Mouse (Mus musculus) urinary bladder, postnatal 25 days (tissue): ENCODE measurements around the gene Ap5z1.

Experiments
- DNase-seq: peaks from one replicate; pipeline ENCODE4 v3.0.0; 2022; ENCODE audit warnings: low spot score

The Ap5z1 gene

DNA sequence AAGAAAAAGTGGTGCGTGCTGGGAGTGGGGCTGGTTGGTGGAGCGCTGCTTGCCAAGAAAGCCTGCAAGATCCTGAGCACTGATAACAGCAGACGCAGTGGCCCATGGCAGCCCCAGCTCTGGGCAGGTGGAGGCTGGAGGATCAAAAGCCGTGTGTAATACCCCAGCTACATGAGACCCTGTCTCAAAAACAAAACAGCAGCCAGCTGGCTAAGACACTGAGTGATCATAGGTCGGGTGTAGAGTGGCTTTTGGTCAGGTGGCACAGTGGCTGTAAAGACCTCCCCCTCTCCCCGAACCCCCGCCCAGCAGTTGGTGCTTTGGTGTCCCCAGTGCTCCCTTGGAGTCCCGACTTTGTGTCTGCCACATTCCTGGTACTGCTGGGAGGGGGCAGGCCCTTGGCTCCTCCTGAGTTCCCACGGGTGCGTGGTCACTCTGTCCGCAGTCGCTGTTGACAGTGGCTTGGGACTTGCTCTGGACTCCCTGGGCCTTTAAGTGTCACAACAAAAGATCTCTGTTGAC, 23.8 kb upstream of the Ap5z1 start:
- no peak for DNase-seq

DNA sequence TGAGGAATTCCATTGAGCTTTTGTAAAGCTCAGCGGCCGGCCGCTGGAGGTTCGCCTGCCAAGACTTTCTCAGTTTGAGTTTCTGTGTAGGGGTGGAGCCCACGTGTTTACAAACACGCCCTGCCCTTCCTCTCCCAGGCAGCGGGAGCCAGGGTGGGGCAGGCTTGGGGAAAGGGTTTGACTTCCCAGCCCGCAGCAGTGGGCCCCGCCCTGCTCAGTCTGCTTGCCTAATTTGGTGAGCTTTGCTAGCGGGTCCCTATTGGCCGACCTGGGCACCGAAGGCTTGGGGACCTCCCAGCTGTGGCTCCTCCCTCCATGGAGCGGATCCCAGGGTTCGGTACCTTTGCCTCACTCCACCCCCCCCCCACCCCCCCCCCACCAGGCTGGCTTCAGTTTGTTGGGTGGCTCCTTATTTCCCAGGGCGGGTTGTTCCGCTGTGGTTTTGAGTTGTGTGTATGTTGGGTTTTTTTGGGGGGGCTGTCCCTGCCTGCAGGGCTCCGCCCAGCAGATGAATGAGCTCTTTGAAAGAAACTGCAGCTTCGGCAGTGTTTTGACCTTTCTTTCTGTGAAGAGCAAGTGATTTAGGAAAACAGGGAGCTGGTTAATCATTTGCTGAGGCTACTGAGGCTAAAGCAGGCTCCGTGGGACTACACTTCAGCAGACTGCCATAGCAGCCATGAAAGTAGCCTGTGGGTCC, 23.1 kb upstream of the Ap5z1 start:
- DNase-seq = peak; percentile 80

GRCm38 (mm10) chr5:142441332-142442044, 22.3 kb upstream of the Ap5z1 start:
- no peak for DNase-seq

DNA sequence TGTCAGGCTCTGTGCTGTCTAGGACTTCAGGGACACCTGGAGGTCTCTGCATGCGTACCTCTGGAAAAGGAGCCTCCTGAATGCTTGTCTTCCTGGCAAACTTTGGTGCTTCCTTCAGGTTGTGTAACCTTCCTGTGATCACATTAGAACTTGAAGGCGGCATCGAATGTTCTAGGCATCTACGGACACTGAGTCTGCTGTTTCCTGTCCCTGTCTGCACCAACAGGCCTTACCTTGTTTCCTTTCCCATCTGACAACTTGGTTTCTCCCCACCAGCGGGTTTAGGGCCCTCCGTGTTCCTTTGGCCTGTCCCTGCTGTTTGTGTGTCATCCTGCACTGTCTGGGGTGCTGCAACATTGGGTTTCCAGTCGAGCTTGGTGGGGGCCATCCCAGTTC, 21.7 kb upstream of the Ap5z1 start:
- no peak for DNase-seq

DNA sequence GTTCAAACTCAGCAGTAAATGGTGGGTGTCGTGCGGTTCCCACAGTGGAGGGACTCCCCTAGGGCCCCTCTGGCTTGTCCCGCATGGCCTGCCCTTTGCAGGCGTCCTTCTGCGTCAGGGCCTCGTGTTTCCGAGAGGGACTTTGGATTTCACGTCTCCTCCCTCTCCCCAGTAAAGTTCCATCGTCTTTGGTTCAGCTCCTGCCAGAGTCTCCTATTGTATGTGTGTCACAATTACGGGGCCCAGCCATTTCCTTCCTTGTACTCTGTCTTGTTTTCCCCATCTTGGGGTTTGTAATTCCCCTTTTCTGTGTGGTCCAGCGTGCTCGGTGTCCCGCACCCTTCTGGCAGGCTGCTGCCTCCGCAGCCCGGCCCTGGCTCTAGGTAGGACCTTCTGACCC, 20.2 kb upstream of the Ap5z1 start:
- DNase-seq = no peak

DNA sequence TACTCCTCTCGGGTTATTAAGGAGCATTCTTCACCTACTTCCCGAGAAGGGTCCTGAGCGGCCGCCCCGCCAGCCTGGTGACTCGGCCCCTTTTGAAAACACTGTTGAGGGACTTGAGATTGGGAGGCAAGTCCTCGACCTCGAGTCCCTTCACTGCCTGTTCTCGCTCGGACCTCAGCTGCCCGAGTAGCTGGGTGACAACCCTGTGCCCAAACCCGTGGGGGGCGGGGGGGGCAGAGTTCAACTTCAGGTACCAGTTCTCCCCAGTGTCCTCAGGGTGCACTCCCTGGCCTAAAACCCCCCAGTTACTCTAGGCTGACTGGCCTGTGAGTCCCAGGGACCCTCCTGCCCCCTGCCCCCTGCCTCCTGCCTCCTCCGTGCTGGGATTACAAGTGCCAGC, 19.8 kb upstream of the Ap5z1 start:
- no peak for DNase-seq

GRCm38 (mm10) chr5:142444791-142445531, 18.8 kb upstream of the Ap5z1 start:
- no peak for DNase-seq

DNA sequence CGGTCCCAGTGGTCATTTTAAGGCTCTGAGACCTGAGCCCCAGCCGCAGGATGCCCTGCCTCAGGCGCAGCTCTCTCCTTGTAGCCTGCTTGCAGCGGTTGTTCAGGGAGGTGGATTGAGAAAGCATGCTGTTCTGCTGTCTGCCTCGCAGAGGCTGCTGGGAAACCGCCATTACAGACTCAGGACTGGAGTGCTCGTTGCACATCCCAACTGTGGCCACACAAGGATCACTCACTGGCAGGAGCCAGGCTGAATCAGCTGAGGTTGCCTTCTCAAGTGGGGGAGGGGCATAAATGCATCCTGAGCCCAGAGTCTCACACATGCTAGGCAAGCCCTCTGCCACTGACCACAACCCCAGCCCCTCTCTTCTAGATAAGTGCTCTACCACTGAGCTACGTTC, 18.0 kb upstream of the Ap5z1 start:
- no peak for DNase-seq

GRCm38 (mm10) chr5:142448076-142448475, 15.7 kb upstream of the Ap5z1 start:
- DNase-seq = peak; percentile 87

- DNase-seq = no peak
Measured at GRCm38 (mm10) chr5:142448623-142449022, 15.1 kb upstream of the Ap5z1 start.

DNA sequence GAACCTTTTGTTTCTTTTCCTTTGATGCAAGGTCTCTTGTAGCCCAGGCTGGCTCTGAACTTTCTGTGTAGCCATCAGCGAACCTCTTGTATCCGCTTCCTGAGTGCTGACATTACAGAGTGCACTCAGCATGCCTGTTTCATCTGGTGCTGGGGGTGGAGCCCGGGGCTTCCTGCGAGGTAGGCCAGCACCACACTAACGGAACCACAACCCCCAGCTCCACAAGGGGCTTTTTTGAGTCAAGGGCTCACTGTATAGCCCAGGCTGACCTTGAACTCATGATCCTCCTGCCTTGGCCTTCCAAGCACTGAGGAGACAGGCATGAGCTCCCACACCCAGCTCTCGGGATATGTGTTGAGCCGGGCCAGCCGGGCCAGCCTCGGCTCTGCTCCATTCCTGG, 12.9 kb upstream of the Ap5z1 start:
- no peak for DNase-seq

GRCm38 (mm10) chr5:142451759-142452158, 12.0 kb upstream of the Ap5z1 start:
- no peak for DNase-seq

DNA sequence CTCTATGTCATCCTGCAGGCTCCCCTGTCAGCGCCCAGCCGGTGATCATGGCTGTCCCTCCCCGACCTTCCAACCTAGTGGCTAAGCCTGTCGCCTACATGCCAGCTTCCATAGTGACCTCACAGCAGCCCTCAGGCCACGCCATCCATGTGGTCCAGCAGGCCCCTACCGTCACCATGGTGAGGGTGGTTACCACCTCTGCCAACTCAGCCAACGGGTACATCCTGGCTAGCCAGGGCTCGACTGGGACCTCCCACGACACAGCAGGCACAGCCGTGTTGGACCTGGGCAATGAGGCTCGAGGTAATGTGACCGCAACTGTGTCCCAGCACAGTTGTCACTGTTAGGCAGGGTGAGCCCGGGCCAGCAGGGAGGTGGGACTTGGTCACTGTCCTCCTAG, 10.0 kb upstream of the Ap5z1 start:
- no peak for DNase-seq

DNA sequence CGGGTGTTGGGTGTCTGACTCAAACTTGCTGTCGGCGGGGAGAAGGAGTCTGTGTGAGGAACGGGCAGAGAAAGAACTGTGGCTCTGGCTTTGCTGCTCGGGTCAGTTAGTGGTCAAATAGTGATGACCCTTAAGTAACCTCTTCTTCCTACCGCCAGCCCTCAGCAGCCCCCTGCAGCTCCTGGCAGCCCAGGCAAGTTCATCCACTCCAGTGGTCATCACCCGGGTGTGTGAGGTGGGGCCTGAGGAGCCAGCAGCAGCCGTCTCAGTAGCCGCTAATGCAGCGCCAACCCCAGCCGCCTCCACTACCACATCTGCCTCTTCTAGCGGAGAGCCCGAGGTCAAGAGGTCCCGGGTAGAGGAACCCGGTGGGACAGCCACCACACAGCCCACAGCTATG, 7.4 kb upstream of the Ap5z1 start:
- DNase-seq = no peak

- no peak for DNase-seq
Measured at GRCm38 (mm10) chr5:142457345-142457744, 6.4 kb upstream of the Ap5z1 start.

DNA sequence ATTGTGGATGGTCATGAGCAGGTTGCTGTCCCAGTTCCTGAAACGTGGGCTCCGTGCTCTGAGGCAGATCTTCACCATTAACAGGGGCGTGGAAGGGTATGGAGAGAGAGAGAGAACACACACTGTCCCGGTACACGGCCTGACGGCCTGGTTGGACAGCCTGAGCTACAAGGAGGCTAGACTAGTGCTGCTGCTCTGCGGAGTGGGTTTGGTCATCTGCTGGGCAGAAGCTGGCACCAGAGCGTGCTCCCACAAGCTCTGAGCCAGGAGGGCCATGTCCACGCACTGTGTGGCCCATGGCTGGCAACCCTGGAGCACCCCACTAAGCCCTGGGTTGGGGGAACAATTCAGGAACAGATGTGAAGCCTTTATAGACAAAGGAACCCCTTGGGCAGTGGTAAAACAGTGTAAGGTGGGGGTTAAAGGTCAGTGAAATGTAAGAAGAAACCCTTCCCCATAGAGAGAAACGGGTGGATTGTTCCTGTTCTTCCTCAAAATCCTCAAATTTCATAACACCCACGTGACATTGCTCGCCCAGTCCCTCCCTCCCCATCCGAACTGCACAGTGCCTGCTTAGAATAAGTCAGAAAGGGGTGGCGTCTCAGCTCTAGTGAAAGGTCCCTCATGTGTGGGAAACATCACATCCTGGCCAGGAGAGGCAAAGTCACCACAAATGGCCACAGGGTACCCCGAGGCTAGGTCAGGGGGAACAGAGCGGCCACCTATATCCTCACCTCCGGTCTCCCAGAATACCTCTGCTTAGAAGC, 4.8 kb upstream of the Ap5z1 start:
- no peak for DNase-seq

DNA sequence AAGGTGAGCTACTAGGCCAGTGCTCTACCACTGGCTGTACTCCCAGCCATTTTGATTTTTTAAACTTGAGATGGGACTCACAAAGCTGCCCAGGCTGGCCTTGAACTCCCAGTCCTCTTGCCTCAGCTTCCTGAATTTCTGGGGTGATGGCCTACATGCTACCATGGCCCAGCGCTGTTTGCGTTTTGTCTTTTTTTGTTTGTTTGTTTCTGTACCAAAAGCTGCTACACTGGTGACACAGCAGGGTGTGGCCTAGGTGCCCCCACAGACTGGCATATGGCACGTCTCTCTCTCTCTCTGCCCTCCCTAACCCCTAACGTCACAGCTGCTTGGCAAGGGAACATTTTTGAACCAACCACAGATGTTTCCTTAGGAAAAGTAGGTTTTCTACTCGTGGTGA, 3.9 kb upstream of the Ap5z1 start:
- DNase-seq = no peak

DNA sequence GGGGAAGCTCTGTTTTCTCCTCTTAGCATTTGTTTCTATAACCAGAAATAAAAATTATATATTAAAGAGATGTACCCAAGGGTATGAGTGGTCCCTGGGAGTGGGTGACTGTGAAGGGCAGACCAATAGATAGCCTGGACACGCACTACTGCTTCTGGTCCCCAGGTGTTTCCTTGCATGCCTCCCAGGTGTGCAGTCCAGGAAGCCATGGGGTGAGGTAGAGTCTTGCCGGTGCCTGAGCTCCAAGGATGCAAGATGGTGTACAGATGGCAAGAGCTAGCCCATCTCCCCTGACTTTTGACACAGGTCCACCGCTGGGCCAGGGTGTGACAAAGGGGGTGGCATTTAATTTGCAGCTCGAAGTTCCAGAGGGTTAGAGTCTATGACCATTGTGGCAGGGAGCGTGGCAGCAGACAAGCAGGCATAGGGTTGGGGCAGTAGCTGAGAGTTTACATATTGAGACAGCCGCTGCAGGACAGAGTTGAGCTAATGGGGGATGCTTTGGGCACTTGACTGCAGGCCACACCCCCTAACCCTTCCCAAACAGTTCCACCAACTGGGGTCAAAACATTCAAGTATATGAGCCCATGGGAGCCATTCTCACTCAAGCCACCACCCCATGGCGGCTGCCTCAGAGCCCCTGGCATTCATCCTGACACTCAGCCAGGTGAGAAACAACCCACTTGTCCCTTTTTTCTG, 1.7 kb upstream of the Ap5z1 start:
- DNase-seq = no peak

GRCm38 (mm10) chr5:142462641-142462948, 1.1 kb upstream of the Ap5z1 start:
- no peak for DNase-seq

DNA sequence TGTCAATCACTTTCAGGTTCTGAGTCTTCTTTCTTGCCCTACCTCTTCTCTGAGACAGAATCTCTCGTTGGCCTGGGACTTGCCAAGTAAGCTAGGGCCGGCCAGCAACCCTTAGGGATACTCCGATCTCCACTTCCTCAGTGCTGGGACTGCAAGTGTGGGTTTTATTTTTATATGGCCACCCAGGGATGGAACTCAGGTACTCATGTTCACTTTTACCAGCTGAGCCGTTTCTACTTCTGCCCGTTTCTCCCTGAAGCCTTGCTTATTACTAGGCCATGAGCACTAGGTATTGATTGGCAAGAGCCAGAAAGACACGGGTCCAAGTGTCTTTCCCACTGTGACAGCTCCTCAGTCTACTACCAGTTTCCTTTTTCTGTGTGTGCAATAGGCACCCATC, 733 bp upstream of the Ap5z1 start:
- no peak for DNase-seq

DNA sequence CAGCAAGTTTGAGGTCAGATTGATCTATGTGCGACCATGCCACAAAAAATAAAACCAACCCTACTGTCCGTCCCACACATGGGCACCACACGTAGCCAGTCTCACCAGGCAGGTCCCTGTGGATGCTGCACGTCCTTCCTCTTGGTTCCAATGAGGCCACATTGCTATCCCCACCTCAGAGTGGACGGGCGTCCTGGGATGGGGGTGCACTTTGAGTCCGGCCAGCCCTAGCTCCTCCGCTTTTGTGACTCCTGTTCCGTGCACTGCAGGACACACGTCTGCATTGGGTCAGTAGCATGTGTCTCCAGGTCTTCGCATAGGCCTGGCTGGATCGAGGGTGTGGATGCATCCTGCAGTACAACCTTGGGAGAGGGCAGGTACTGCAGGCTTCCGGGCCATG, 4.6 kb downstream of the Ap5z1 start:
- DNase-seq = no peak

- no peak for DNase-seq
Measured at GRCm38 (mm10) chr5:142469796-142470195, 6.1 kb downstream of the Ap5z1 start.
